Mouse (Mus musculus) ES-CJ7 (cell line): ENCODE measurements around the gene Itm2b.

Experiments used
- DNase-seq: peaks from one replicate; pipeline ENCODE4 v3.0.0; 2011; ENCODE audit warnings: low read depth, low spot score

Itm2b gene

DNA sequence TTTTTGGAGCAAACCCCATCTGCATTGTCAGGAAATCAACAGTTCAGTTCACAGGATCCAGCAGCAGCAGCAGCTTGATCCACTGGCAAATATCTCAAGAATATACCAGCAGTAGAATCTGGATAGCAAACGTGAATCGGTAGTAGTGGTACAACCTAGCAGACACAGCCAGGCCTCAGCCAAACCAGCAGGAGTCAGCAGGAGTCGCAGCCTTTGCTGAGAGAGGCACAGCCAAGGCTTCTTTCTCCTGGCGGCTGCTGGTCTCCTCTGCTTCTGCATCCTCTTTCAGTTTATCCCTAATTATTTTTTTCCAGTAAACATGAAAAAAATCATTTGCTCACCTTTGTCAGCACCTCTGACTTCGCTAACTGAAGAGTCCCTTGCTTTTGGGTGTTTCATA lies 10.7 kb upstream of the Itm2b start:
- DNase-seq = no peak

- no peak for DNase-seq
Measured at GRCm38 (mm10) chr14:73394263-73395006, 9.3 kb upstream of the Itm2b start.

DNA sequence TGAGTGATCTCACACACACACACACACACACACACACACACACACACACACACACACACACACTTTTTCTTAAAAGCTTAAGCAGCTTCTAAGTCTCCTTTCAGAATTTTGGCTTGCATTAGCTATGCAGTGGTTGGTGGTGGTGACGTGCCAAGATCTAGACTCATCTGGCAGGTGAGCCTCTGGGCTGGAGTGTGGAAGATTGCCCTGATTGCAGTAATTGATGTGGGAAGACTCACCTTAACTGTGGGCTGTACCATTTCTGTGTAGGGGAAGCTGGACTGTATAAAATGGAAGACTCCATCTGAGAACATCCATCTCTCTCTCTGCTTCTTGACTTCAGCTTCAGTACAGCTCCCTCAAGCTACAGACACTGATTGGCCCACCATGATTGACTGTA lies 6.4 kb upstream of the Itm2b start:
- DNase-seq = no peak

DNA sequence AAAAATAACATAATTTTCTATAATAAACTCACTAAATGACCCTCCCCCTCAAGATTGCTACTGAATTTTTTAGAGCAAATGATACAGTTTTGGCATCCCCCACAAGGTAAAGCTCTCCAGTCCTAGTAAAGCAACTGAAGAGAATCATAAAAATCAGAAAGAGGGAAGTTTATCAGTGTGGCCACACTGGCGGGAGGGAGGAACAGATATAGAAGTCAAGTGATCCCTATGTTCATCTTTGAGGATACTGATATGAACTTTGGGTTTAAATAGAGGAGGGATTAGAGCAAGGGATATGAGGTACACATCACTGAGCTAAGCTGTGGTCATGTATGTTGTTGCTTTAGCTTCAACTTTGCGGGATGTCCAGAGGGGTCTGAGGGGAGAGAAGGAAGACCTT lies 5.1 kb upstream of the Itm2b start:
- no peak for DNase-seq

DNA sequence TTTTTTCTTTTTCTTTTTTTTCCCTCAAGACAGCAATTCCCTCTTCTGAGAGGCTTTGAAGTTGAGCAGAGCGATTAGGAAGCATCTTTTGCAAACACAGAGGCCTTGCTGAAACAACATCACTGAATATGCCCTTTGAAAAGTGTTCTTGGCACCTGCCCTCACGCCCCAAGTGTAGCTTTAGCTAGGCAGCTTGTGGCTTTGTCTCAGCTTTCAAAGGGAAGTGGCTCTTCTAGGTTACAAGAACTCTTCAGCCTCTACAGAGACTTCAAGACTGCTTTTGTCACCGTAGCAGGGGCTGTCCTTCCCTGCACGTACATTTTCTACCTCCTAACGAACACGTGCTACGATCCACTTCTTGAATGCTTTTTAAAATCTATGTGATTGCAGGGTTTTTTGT lies 4.0 kb upstream of the Itm2b start:
- no peak for DNase-seq

- DNase-seq = peak; percentile 20
Measured at GRCm38 (mm10) chr14:73388546-73388945, 3.5 kb upstream of the Itm2b start.

DNA sequence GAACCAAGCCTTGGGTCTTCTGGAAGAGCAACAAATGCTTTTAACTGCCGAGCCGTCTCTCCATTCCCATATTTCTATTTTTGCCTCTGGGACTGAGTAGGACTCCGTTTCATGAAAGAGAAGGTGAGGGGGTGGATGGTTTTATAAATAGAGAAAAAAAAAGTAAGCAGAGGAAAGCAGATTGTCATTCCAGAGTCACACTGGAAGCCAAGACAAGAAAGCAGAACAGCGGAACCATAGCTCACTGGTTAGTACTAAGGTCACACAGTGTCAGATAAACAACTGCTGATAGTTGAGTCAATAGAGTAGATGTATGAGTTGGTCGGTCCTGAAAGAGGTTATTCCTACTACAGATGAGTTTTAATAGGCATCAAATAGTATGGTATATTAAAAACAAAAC lies 1.4 kb upstream of the Itm2b start:
- DNase-seq = no peak

- no peak for DNase-seq
Measured at GRCm38 (mm10) chr14:73385720-73386374, 758 bp upstream of the Itm2b start.

DNA sequence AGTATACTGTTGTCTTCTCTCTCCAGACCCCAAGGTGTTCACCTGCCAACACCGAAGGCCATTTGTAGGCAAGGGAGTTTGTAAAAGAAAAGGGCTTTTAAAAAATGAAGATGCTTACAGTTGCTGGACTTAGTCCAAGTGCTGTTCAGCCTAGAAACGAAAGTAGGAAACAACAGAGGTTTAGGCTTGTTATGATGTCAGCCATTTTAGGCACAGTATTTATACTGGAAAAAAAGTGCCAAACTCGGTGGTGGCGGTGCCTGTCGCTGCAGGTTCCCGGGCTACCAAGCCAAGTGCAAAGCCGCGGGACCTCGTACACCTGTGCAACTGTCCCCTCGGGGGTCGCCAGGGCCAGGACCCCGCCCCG lies 560 bp downstream of the Itm2b start:
- peak; percentile 27 for DNase-seq

- no peak for DNase-seq
Measured at GRCm38 (mm10) chr14:73383746-73384145, 1.3 kb downstream of the Itm2b start.

GRCm38 (mm10) chr14:73382699-73383098 lies 2.4 kb downstream of the Itm2b start:
- DNase-seq = no peak

GRCm38 (mm10) chr14:73381559-73381958 lies 3.5 kb downstream of the Itm2b start:
- DNase-seq = no peak

GRCm38 (mm10) chr14:73377804-73378203 lies 7.3 kb downstream of the Itm2b start:
- no peak for DNase-seq

- no peak for DNase-seq
Measured at GRCm38 (mm10) chr14:73376920-73377319, 8.2 kb downstream of the Itm2b start.

DNA sequence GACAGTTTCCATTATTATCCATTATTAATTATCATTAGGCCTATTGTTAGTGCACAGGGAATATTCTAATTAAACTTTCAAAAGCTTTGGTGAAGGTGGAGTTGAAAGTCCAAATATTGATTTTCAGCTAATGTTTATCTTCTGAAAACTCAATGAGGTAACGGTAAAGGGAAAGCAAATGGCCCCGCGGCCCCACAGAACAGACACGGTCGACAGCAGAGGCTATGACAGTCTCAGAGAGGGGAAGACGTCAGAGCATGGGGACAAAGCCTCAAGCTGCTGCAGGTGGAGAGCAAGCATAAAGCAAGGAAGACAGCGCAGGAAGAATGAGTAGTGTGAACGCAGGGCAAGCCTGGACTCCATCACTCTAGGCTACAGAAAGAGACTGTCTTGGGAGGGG lies 9.2 kb downstream of the Itm2b start:
- DNase-seq = no peak

DNA sequence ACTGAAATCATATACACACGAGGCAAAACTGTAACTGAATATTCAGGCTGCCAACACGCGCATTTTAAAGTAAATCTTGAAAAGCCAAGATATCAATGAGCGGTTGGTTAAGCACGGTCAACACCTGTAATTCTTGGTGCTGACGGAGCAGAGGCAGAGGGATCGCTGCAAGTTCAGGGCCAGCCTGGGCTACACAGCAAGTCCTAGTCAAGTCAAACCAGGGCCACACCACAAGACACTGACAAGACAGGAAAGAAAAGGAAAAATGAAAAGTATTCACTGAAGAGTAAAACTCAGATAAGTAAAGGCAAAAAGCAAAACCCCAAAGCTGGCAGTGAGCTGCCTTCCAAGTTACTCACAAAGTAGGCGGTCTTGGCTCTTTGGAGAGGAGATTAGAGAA lies 9.6 kb downstream of the Itm2b start:
- DNase-seq = no peak

GRCm38 (mm10) chr14:73374315-73374890 lies 10.7 kb downstream of the Itm2b start:
- DNase-seq = no peak

GRCm38 (mm10) chr14:73373606-73374005 lies 11.5 kb downstream of the Itm2b start:
- DNase-seq = no peak

GRCm38 (mm10) chr14:73372990-73373389 lies 12.1 kb downstream of the Itm2b start:
- DNase-seq = no peak

DNA sequence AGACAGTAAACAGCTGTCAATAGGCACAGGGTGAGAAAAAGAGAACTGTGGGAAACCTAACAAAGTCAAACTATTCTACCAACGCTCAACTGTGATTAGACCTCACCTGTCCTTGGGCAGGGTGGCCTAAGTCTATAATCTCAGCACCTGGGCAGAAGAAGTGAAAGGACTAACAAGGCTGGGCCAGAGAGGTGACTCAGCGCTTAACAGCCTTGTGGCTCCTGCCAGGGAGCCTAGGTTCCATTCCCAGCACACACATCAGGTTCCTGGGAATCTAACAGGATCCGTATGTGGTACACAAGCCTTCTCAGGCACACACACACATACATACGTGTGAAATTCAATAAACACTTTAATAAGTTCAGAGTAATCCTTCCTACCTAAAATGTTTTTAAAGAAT lies 13.5 kb downstream of the Itm2b start:
- no peak for DNase-seq

DNA sequence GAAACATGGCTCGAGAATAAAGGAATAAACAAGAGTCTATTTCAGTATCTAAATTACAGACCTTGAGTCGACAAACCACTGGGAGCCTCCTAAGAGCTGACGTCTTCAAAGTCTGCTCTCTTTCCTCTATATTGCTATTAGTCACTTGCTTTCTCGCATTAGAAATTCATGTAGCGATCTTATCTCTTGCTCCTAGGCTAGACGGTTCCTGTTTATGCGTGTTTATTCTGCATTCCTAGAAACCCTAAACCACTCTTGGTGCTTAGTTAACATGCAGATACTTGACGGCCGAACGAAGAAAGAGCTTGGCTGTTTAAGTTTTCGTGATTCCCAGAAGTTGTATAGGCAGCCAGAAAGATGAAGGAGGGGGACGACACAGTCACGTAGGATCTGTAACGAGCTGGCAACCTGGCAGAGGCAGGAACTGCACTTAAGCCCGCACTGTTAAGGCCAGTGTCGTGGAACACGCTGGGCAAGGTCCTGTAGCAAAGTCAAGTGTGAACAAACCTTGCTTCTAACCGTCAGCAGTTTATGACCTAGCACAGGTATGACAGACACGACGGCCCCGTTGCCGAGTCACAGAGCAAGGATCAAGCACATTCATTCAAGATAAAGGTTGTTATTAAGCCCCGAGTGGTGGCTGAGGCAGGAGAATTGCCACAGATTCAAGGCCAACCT lies 14.3 kb downstream of the Itm2b start:
- no peak for DNase-seq

GRCm38 (mm10) chr14:73370078-73370670 lies 14.9 kb downstream of the Itm2b start:
- DNase-seq = no peak
